8 mouse cellular contexts compared by ENCODE assay signal in genomic region chr3:115642846-115643260, GRCm38 (mm10).
A peak's percentile ranks its signal among the peaks of the same experiment; 100 is the strongest.
DNase-seq lines count a peak whose midpoint lies in the region; ATAC-seq and TF ChIP-seq lines count a peak whose summit lies in the region.

No protein-coding gene starts in this region.

- no peak overlapping the region for H3K9ac ChIP-seq in heart, embryonic 15.5 days
- peak overlapping the region; percentile 51 for H3K9ac ChIP-seq in liver, embryonic 14.5 days (replicated peaks)
- peak overlapping the region; percentile 67; the same call in 1 of the 2 replicates for H3K9ac ChIP-seq in stomach, embryonic 16.5 days (ENCODE audit: low read length)

- TF ChIP-seq EP300 in liver, embryonic 14.5 days (IDR thresholded peaks at IDR 0.05; ENCODE audit: low read depth), result no peak

- H3K27me3 ChIP-seq in forebrain, embryonic 10.5 days (ENCODE audit: poor library complexity, severe bottlenecking), result no peaks in the 10 kb centered on the region
- no peaks in the 10 kb centered on the region for H3K27me3 ChIP-seq in heart, embryonic 15.5 days
- no peaks in the 10 kb centered on the region for H3K27me3 ChIP-seq in liver, embryonic 14.5 days (ENCODE audit: control insufficient read depth, insufficient read depth, low read length)
- no peaks in the 10 kb centered on the region for H3K27me3 ChIP-seq in stomach, embryonic 16.5 days (ENCODE audit: control insufficient read depth, insufficient read depth, low read length)

- peaks cover 18% of the 10 kb centered on the region for H3K4me1 ChIP-seq in forebrain, embryonic 10.5 days
- peaks cover 37% of the 10 kb centered on the region for H3K4me1 ChIP-seq in heart, embryonic 15.5 days (replicated peaks)
- peaks cover 24 to 26% of the 10 kb centered on the region in 2 experiments for H3K4me1 ChIP-seq in liver, embryonic 14.5 days (replicated peaks; ENCODE audit: control insufficient read depth in 2 of 2, insufficient read depth in 2 of 2, low read length in 1 of 2)
- H3K4me1 ChIP-seq in stomach, embryonic 16.5 days (ENCODE audit: control insufficient read depth, insufficient read depth, low read length), result peaks cover 9% of the 10 kb centered on the region

- peak overlapping the region; percentile 61 for H3K4me3 ChIP-seq in forebrain, embryonic 10.5 days
- peak overlapping the region; percentile 40 for H3K4me3 ChIP-seq in heart, embryonic 15.5 days
- H3K4me3 ChIP-seq in liver, embryonic 14.5 days (ENCODE audit: insufficient read depth in 1 of 2, low read depth in 2 of 2, low read length in 2 of 2), result peak overlapping the region; percentile 49 to 61; a peak in 3 of 4 replicates
- H3K4me3 ChIP-seq in stomach, embryonic 16.5 days (replicated peaks; ENCODE audit: low read length), result peak overlapping the region; percentile 59

- peak overlapping the region; percentile 88 for H3K27ac ChIP-seq in forebrain, embryonic 10.5 days
- peak overlapping the region; percentile 85 for H3K27ac ChIP-seq in heart, embryonic 15.5 days
- H3K27ac ChIP-seq in liver, embryonic 14.5 days, result peak overlapping the region; percentile 16; the same call in 1 of the 2 replicates
- H3K27ac ChIP-seq in stomach, embryonic 16.5 days (ENCODE audit: low read length), result no peak overlapping the region

- peak; percentile 47 for DNase-seq in c-Kit-positive CD71-negative TER-119-negative erythroid progenitor cells, embryonic 14.5 days (ENCODE audit: low read depth)
- peak; percentile 80 for DNase-seq in forebrain, embryonic 10.5 days (ENCODE audit: extremely low spot score, low spot score)
- peak; percentile 82 for DNase-seq in kidney, postnatal 14 days
- DNase-seq in liver, embryonic 14.5 days (ENCODE audit: low read depth in 3 of 3, low spot score in 3 of 3), result peak; percentile 52 to 66 (median 57)
- peak; percentile 86 for DNase-seq in neural tube, embryonic 10.5 days (ENCODE audit: extremely low spot score, low spot score)

- H3K9me3 ChIP-seq in forebrain, embryonic 10.5 days, result no peaks in the 10 kb centered on the region
- no peaks in the 10 kb centered on the region for H3K9me3 ChIP-seq in heart, embryonic 15.5 days (replicated peaks)
- H3K9me3 ChIP-seq in liver, embryonic 14.5 days (ENCODE audit: control insufficient read depth, low read length), result no peaks in the 10 kb centered on the region
- H3K9me3 ChIP-seq in stomach, embryonic 16.5 days (replicated peaks; ENCODE audit: control insufficient read depth, low read length), result no peaks in the 10 kb centered on the region

- no peaks in the 10 kb centered on the region for H3K36me3 ChIP-seq in forebrain, embryonic 10.5 days (replicated peaks)
- no peaks in the 10 kb centered on the region for H3K36me3 ChIP-seq in heart, embryonic 15.5 days
- H3K36me3 ChIP-seq in liver, embryonic 14.5 days (replicated peaks; ENCODE audit: control insufficient read depth, insufficient read depth, low read depth), result no peaks in the 10 kb centered on the region
- H3K36me3 ChIP-seq in stomach, embryonic 16.5 days (ENCODE audit: control insufficient read depth, insufficient read depth, low read length), result no peaks in the 10 kb centered on the region

- peak overlapping the region; percentile 59 for H3K4me2 ChIP-seq in heart, embryonic 15.5 days
- H3K4me2 ChIP-seq in liver, embryonic 14.5 days (ENCODE audit: low read depth), result peak overlapping the region; percentile 76
- peak overlapping the region; percentile 78 for H3K4me2 ChIP-seq in stomach, embryonic 16.5 days (ENCODE audit: low read depth, low read length)

- ATAC-seq in CD4-positive, CD25-positive, alpha-beta regulatory T cell, adult 4 months, result peak; percentile 71
- ATAC-seq in heart, embryonic 15.5 days (replicated peaks; ENCODE audit: insufficient number of reproducible peaks, insufficient read depth, low FRiP score, low read depth), result no peak
- no peak for ATAC-seq in liver, embryonic 14.5 days (ENCODE audit: insufficient read depth)
- peak; percentile 61; the same call in 1 of the 2 replicates for ATAC-seq in stomach, embryonic 16.5 days (ENCODE audit: insufficient read depth, low FRiP score)

- TF ChIP-seq CTCF in liver, embryonic 14.5 days (IDR thresholded peaks at IDR 0.05; ENCODE audit: low read depth), result peak; percentile 98

- 8% methylated on average over 11 of the region's 11 CpGs for WGBS in forebrain, embryonic 10.5 days
- 4% methylated on average over 11 of the region's 11 CpGs for WGBS in heart, embryonic 15.5 days
- 3% methylated on average over 11 of the region's 11 CpGs for whole genome bisulfite sequencing in liver, embryonic 14.5 days (ENCODE audit: insufficient replicate concordance)
- 4% methylated on average over 11 of the region's 11 CpGs for WGBS in stomach, embryonic 16.5 days

Comparison
In these comparisons a context has a peak if more than half of its experiments do, and no peak if none do; other contexts are left out.
1. ATAC-seq: peak in CD4-positive, CD25-positive, alpha-beta regulatory T cell, adult 4 months (single experiment) and stomach, embryonic 16.5 days (single experiment); none in heart, embryonic 15.5 days (single experiment) and liver, embryonic 14.5 days (single experiment).
2. Peak in every context shown above with its lines, with median percentiles within 50 percentile points of each other: DNase-seq, H3K4me3 ChIP-seq and H3K4me2 ChIP-seq.